9 mouse cellular contexts compared by ENCODE assay signal in the genomic region with DNA sequence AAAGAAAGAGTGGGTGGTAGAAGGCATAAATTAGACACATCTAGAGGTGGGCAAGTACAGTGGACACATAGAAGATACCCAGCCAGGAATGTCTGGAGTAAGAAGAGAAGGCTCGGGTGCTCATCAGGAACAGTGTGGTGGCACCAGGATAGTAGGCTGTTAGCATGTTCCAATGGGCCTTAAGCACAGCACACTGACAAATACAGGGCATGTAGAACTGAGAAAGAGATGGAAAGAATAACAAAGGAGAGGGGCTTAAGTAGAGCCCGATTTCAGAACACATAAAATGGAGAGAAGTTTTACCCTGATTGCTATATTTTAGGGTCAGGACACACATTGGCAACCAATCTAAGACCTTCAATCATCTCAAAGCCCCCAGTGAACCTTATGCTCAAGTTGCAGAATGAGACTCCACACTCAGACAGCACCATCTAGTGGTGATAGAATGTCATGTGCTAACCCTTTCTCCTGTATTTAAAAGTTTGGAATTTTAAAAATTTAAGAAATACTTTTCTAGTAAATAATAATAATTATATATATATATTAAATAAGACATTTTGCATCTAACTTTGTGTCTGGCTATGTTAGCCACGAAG.
DNase-seq lines count a peak whose midpoint lies in the region; ATAC-seq and TF ChIP-seq lines count a peak whose summit lies in the region.
"Had no signal": no experiment of that assay in that cellular context is flagged by ENCODE, and none has a peak within 500 bp of the region (broad histone marks: within the 10 kb centered on the region; RNA-seq: fewer than 3 reads in every experiment).

No protein-coding gene starts in this region.

- ATAC-seq in midbrain, embryonic 11.5 days (ENCODE audit: low FRiP score): peak; percentile 52; the same call in 1 of the 2 replicates
- ATAC-seq in embryonic facial prominence, embryonic 11.5 days (replicated peaks; ENCODE audit: insufficient number of reproducible peaks, low FRiP score, low TSS enrichment, low read depth): no peak

- no peak for TF ChIP-seq EP300 in heart, adult 2 months (IDR thresholded peaks at IDR 0.05; ENCODE audit: insufficient read depth, low read depth, low read length)

- no peaks in the 10 kb centered on the region for H3K36me3 ChIP-seq in heart, adult 2 months (ENCODE audit: control insufficient read depth, insufficient read depth, low read length)
- H3K36me3 ChIP-seq in midbrain, embryonic 11.5 days (ENCODE audit: control insufficient read depth, insufficient read depth, low read length): no peaks in the 10 kb centered on the region
- no peaks in the 10 kb centered on the region for H3K36me3 ChIP-seq in midbrain, embryonic 10.5 days
- H3K36me3 ChIP-seq in embryonic facial prominence, embryonic 11.5 days (replicated peaks; ENCODE audit: control insufficient read depth, insufficient read depth, low read depth, low read length): no peaks in the 10 kb centered on the region

- no peak for TF ChIP-seq POLR2A in heart, adult 2 months (IDR thresholded peaks at IDR 0.05; ENCODE audit: insufficient read depth, low read depth, low read length)

- no peaks in the 10 kb centered on the region for H3K79me2 ChIP-seq in heart, adult 2 months (replicated peaks; ENCODE audit: control insufficient read depth, insufficient read depth, low read length)

- H3K4me1 ChIP-seq in heart, adult 2 months (ENCODE audit: control insufficient read depth, insufficient read depth, low read length): peaks cover 2% of the 10 kb centered on the region
- H3K4me1 ChIP-seq in midbrain, embryonic 11.5 days (ENCODE audit: control insufficient read depth, insufficient read depth, low read length): no peaks in the 10 kb centered on the region
- H3K4me1 ChIP-seq in midbrain, embryonic 10.5 days: no peaks in the 10 kb centered on the region
- no peaks in the 10 kb centered on the region for H3K4me1 ChIP-seq in embryonic facial prominence, embryonic 11.5 days (ENCODE audit: control insufficient read depth, insufficient read depth, low read length)

- no peak overlapping the region for H3K27ac ChIP-seq in heart, adult 2 months
- no peak overlapping the region for H3K27ac ChIP-seq in midbrain, embryonic 11.5 days (ENCODE audit: low read depth, low read length)
- H3K27ac ChIP-seq in midbrain, embryonic 10.5 days (replicated peaks): no peak overlapping the region
- no peak overlapping the region for H3K27ac ChIP-seq in embryonic facial prominence, embryonic 11.5 days (replicated peaks; ENCODE audit: low read depth, low read length)

- H3K27me3 ChIP-seq in heart, adult 2 months (ENCODE audit: control insufficient read depth, insufficient read depth, low read length): peaks cover 1% of the 10 kb centered on the region; the same call in 1 of the 2 replicates
- no peaks in the 10 kb centered on the region for H3K27me3 ChIP-seq in midbrain, embryonic 11.5 days (ENCODE audit: control insufficient read depth, insufficient read depth, low read length)
- H3K27me3 ChIP-seq in midbrain, embryonic 10.5 days (ENCODE audit: low read depth, poor library complexity, severe bottlenecking): no peaks in the 10 kb centered on the region
- no peaks in the 10 kb centered on the region for H3K27me3 ChIP-seq in embryonic facial prominence, embryonic 11.5 days (ENCODE audit: control insufficient read depth, insufficient read depth, low read length)

- no peak overlapping the region for H3K4me2 ChIP-seq in midbrain, embryonic 11.5 days
- no peak overlapping the region for H3K4me2 ChIP-seq in embryonic facial prominence, embryonic 11.5 days (ENCODE audit: low read depth, low read length)

- H3K4me3 ChIP-seq in heart, adult 2 months: no peak overlapping the region
- H3K4me3 ChIP-seq in midbrain, embryonic 11.5 days (ENCODE audit: low read depth, low read length): no peak overlapping the region
- no peak overlapping the region for H3K4me3 ChIP-seq in midbrain, embryonic 10.5 days
- H3K4me3 ChIP-seq in embryonic facial prominence, embryonic 11.5 days (ENCODE audit: low read depth, low read length): no peak overlapping the region

- 27% methylated on average over 3 of the region's 3 CpGs for WGBS in heart, adult 2 months
- WGBS in midbrain, embryonic 11.5 days: 39% methylated on average over 3 of the region's 3 CpGs
- WGBS in midbrain, embryonic 10.5 days: 42% methylated on average over 3 of the region's 3 CpGs
- 42% methylated on average over 3 of the region's 3 CpGs for WGBS in embryonic facial prominence, embryonic 11.5 days

- no peak for DNase-seq in heart, adult 2 months
- DNase-seq in heart, adult 8-10 months (ENCODE audit: low spot score): no peak
- DNase-seq in midbrain, embryonic 11.5 days (ENCODE audit: low spot score, missing footprints): no peak
- no peak for DNase-seq in midbrain, embryonic 10.5 days (ENCODE audit: low spot score)
- peak; percentile 78 for DNase-seq in embryonic facial prominence, embryonic 11.5 days (ENCODE audit: low spot score)
- peak; percentile 64 for DNase-seq in retina, postnatal 1 day
- no peak for DNase-seq in gastrocnemius, postnatal 10 days
- DNase-seq in spleen, adult 12 weeks (ENCODE audit: low spot score): no peak
- DNase-seq: cerebellum, adult 2 months had no signal

- H3K9ac ChIP-seq in heart, adult 2 months (ENCODE audit: low read depth, low read length): no peak overlapping the region
- no peak overlapping the region for H3K9ac ChIP-seq in midbrain, embryonic 11.5 days (ENCODE audit: low read length)
- no peak overlapping the region for H3K9ac ChIP-seq in embryonic facial prominence, embryonic 11.5 days (replicated peaks; ENCODE audit: low read length)

- intact Hi-C loops in heart, adult 2 months (cut with DNase I): loop anchor here (1.0 to 10.0 kb wide), 3 partner anchors 101 to 1035 kb away; no protein-coding TSS in a partner anchor

- no peaks in the 10 kb centered on the region for H3K9me3 ChIP-seq in midbrain, embryonic 11.5 days (ENCODE audit: control insufficient read depth, low read length)
- peaks cover 2% of the 10 kb centered on the region; the same call in 1 of the 2 replicates for H3K9me3 ChIP-seq in midbrain, embryonic 10.5 days (replicated peaks)
- no peaks in the 10 kb centered on the region for H3K9me3 ChIP-seq in embryonic facial prominence, embryonic 11.5 days (replicated peaks; ENCODE audit: control insufficient read depth, low read length)

- TF ChIP-seq CTCF in heart, adult 2 months (IDR thresholded peaks at IDR 0.05): peak; percentile 84

Comparison
In these comparisons a context has a peak if more than half of its experiments do, and no peak if none do; other contexts are left out.
1. DNase-seq: peak in embryonic facial prominence, embryonic 11.5 days (single experiment) and retina, postnatal 1 day (single experiment); none in heart, adult 2 months (0 of 2), heart, adult 8-10 months (single experiment), midbrain, embryonic 11.5 days (single experiment), midbrain, embryonic 10.5 days (single experiment), gastrocnemius, postnatal 10 days (single experiment) and spleen, adult 12 weeks (single experiment).